Mouse (Mus musculus) brain, embryonic 14.5 days (tissue): Measurements from ENCODE around the gene Zfp369.

Source experiments
- CTCF ChIP-seq: fragments of 200-500 bp; IDR thresholded peaks from 2 replicates; pipeline ENCODE4 v1.5.1; 2012; ENCODE audit warnings: inconsistent platforms, mild to moderate bottlenecking, moderate library complexity, borderline replicate concordance; ENCODE audit not compliant: insufficient read depth, insufficient read length; ENCODE audit errors: extremely low read depth
- POLR2A ChIP-seq: fragments of 200-500 bp; IDR thresholded peaks from 2 replicates; pipeline ENCODE4 v1.6.1; 2012; ENCODE audit warnings: mild to moderate bottlenecking, inconsistent platforms, borderline replicate concordance; ENCODE audit not compliant: poor library complexity, insufficient read depth, insufficient read length, severe bottlenecking; ENCODE audit errors: extremely low read depth

DNA sequence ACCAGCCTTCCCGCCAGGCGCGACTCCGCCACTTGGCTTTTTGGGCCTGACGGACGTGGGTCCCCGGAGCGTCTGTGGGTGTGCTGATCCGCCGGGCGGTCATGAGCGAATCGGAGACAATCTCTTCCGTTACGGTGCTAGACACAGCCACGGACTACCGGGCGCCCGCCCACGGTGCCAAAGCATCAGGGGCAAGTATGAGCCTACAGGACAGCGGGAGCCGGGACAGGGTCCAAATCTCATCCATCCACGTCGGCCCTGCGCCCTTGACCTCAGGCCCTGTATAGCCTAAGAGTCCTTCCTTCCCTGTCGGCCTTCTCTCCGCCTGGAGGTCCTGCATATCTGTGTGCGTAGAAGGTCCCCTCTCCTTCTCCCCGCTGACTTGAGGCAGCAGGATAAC, 19.4 kb upstream of the Zfp369 start, which contains the start of gene Gm10775:
- TF ChIP-seq POLR2A = no peak
- TF ChIP-seq CTCF = no peak
